8 mouse cellular contexts compared by ENCODE assay signal in the genomic region with DNA sequence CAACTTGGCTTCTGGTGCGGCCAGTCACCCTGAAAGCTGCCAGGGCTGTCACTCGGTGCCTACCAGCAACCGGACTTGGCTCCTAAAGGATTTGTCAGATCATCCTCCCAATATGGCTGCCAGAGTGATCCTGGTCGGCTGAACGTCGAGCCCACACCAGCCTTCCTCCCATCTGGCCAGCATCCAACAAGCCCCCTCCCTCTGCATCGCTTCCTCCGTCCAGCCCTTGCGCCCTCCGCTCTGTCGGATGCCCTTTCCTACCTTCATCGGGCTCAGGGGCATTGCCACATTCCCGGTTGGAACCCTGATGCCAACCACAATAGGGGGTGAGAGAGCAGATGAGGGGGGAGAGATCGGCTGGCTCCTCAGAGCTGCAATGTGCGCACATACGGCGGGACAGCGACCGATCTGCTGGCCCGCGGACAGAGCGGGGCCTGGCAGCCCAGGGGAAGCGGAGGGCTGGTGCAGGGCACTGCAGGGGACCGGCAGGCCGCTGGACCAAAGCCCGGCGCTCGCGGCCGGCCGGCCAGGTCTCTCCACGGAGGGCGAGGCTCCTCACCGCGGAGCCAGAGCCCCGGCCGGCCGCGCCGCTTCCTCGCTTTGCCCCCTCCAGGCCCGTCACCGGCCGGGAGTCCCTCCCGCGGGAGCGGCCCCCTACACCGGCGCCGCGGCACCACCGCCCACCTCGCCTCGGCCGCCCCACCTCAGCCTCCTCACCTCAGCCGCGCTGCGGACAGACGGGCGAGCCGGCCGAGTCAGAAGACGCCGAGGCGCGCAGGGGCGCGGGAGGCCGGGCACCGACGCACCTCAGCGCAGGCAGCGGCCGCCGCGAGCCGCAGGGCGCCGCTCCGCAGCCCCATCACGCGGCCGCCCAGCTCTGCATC. TPM values are rescaled to one million over a fixed set of nuclear protein-coding genes. Genes with fewer than 3 reads are reported as not detected.
A peak's percentile ranks its signal among the peaks of the same experiment; 100 is the strongest.
DNase-seq lines count a peak whose midpoint lies in the region; ATAC-seq and TF ChIP-seq lines count a peak whose summit lies in the region.

No protein-coding gene starts in this region.

- no peaks in the 10 kb centered on the region for H3K36me3 ChIP-seq in macrophage (ENCODE audit: inconsistent target)

- H3K4me1 ChIP-seq in cortical plate, adult 2 months (ENCODE audit: control insufficient read depth, insufficient read depth, low read length), result peaks cover 12% of the 10 kb centered on the region

- peak; percentile 3 for ATAC-seq in inflammation-experienced regulatory T-cells, adult 6 months
- no peak; the same call in 1 of the 2 replicates for ATAC-seq in megakaryocyte-erythroid progenitor cell, adult 5-6 weeks (replicated peaks; ENCODE audit: low FRiP score, low TSS enrichment, poor library complexity, severe bottlenecking)

- H3K27ac ChIP-seq in cortical plate, adult 2 months (ENCODE audit: insufficient read depth, low read length), result peak overlapping the region; percentile 99
- no peak overlapping the region for H3K27ac ChIP-seq in macrophage

- peak; percentile 64 to 79 for DNase-seq in adrenal gland, adult 18-20 months (ENCODE audit: low spot score in 2 of 2)
- peak; percentile 86 for DNase-seq in gastrocnemius, postnatal 14 days
- peak; percentile 50 to 66 for DNase-seq in left cerebral cortex, adult 8-10 months (ENCODE audit: low spot score in 2 of 2)
- peak; percentile 71 for DNase-seq in right cerebral cortex, postnatal 14 days

- TF ChIP-seq POLR2A in cortical plate, adult 2 months (IDR thresholded peaks at IDR 0.05; ENCODE audit: extremely low read depth, insufficient read depth, low read length), result 0 out of 2 replicates have a peak, but pooled peaks have one; percentile 1

- no peak for TF ChIP-seq CTCF in cortical plate, adult 2 months (IDR thresholded peaks at IDR 0.05; ENCODE audit: extremely low read depth, insufficient read depth, low read length)

- intact Hi-C loops in gastrocnemius, postnatal 14 days (cut with DNase I; ENCODE audit: low total_unique reads), result no loop called here

- 1% methylated on average over 72 of the region's 83 CpGs for WGBS in macrophage (ENCODE audit: missing documents)

- H3K79me2 ChIP-seq in macrophage (ENCODE audit: inconsistent target), result peaks cover 50% of the 10 kb centered on the region

- H3K4me3 ChIP-seq in cortical plate, adult 2 months (ENCODE audit: insufficient read depth, low read length), result peak overlapping the region; percentile 95
- H3K4me3 ChIP-seq in macrophage (ENCODE audit: inconsistent target), result peak overlapping the region; percentile 82

RNA-seq across cellular contexts. Expression of a gene that starts 0.5 kb away (rescaled TPM):
- total RNA-seq in adrenal gland, adult 18-20 months (2021), result 100 to 1,000 TPM; 108 to 138 TPM
- polyA plus RNA-seq in cortical plate, adult 2 months (2012; rRNA removed), result 229 and 234 TPM in 2 replicates
- total RNA-seq in gastrocnemius, postnatal 14 days (2021), result 100 to 1,000 TPM; 221 to 265 TPM
- polyA plus RNA-seq in inflammation-experienced regulatory T-cells, adult 6 months (2017; shearing (Covaris generic)), result 10 to 100 TPM in 2 of 3 experiments, 1 to 10 TPM in 1; 7.9 to 19.7 (median 16.6) TPM
- total RNA-seq in left cerebral cortex, adult 8-10 months (2022), result 100 to 1,000 TPM; 419 to 466 (median 440) TPM
- 100 to 1,000 TPM in 23 of 26 experiments, 10 to 100 TPM in 3; 94.6 to 423 (median 136) TPM for total RNA-seq in macrophage (2018; cell fraction: chromatin; rRNA removed)
- total RNA-seq in macrophage (2018; cell fraction: cytosol; rRNA removed), result 10 to 100 TPM; 29.4 to 75.0 (median 43.7) TPM
- total RNA-seq in macrophage (2018; cell fraction: nucleus; rRNA removed), result 100 to 1,000 TPM in 15 of 26 experiments, 10 to 100 TPM in 11; 83.0 to 238 (median 109) TPM
- polyA plus RNA-seq in macrophage (2018), result 23.6 to 34.5 TPM (median 26.9 TPM) in 3 replicates
- 7.9 and 8.1 TPM in 2 replicates for total RNA-seq in megakaryocyte-erythroid progenitor cell, adult 5-6 weeks (2014; fragmentation: Nextera tagmentation)
- total RNA-seq in megakaryocyte-erythroid progenitor cell, adult 5-6 weeks (2017), result 4.6 and 5.8 TPM in 2 replicates

Comparison
In these comparisons a context has a peak if more than half of its experiments do, and no peak if none do; other contexts are left out.
1. RNA of a gene that starts 0.5 kb away (total RNA-seq): 419 to 466 TPM in left cerebral cortex, adult 8-10 months, 221 to 265 TPM in gastrocnemius, postnatal 14 days and 108 to 138 TPM in adrenal gland, adult 18-20 months; 4.6 to 8.1 TPM in megakaryocyte-erythroid progenitor cell, adult 5-6 weeks; every median in the first group is over 10 times any median in the second.
2. Peak in every context shown above with its lines, with median percentiles within 50 percentile points of each other: DNase-seq.